Mouse (Mus musculus): ENCODE data around the gene Capn6. TPM values are rescaled to one million over a fixed set of nuclear protein-coding genes. Genes with fewer than 3 reads are reported as not detected.

The Capn6 gene
- 7.0 and 7.4 TPM in 2 replicates for polyA plus RNA-seq (2011; ENCODE audit: insufficient read depth, insufficient read length, low read depth, missing spikeins)

DNA sequence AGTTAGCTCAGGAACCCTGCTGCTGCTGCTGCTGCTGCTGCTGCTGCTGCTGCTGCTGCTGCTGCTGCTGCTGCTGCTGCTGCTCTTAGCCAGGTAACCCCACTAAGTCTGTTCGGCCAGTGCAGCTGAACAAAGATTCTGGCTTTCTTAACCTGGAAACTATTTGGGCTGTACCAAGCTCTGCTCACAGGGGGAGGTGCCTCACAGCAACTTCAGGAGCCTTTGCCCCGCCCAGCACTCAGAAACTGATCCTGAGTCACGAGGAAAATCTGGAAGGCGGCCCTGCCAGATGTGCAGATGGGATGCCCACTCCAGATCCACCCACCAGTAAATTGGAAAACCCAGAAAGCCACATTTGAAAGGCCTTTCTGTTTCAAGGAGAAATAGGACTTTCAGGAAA is at the start of gene Capn6:
Gene Capn6, minus strand, starts transcription at position 203 of the 400 bp plus-strand sequence.
- H3K9ac ChIP-seq (ENCODE audit: low read depth, poor library complexity, severe bottlenecking): no peak within 1 kb of the TSS
- H3K27me3 ChIP-seq (ENCODE audit: control insufficient read depth, insufficient read depth, low read length, poor library complexity, severe bottlenecking): no peaks in the 10 kb centered on the region
- H3K4me3 ChIP-seq (ENCODE audit: low read depth, low read length): no peak within 1 kb of the TSS
- H3K27ac ChIP-seq (ENCODE audit: insufficient read depth, low read length): no peak within 1 kb of the TSS
- TF ChIP-seq POLR2A (IDR thresholded peaks at IDR 0.05; ENCODE audit: insufficient read depth, low read length) (no peak), EP300 (IDR thresholded peaks at IDR 0.05; ENCODE audit: insufficient read depth, low read depth, low read length) (no peak), CTCF (IDR thresholded peaks at IDR 0.05; ENCODE audit: low read depth, low read length) (no peak)
- H3K4me1 ChIP-seq (ENCODE audit: control insufficient read depth, insufficient read depth, low read length): no peaks in the 10 kb centered on the region
- no peaks in the 10 kb centered on the region for H3K36me3 ChIP-seq (ENCODE audit: control insufficient read depth, insufficient read depth, low read length, poor library complexity, severe bottlenecking)
- no peaks in the 10 kb centered on the region for H3K9me3 ChIP-seq (replicated peaks; ENCODE audit: control insufficient read depth, insufficient read depth, low read length, poor library complexity, severe bottlenecking)

DNA sequence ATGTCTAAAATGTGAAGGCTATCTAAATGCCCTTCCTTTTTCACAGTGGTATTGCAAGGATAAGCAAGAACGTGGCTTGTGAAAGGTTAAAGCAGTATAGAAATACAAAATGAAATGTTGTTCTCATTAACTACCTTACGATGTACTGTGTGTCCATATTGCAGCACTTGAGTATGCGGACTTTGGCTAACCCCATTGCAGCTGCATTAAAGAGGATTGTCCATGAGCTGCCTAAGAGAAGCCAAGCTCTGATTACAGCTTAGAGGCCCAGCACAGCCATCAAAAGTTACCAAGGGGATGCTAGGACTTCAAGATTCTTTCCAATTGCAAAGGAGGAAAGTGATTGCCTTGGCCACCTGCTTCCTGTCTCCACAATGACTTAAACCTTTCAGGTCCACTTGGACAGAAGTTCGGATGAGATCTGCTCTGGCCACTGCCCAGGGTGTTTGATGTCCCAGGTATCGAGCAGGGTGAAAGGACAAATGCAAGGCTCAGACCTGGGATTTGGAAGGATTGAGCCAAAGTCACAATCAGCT is 40.0 kb upstream of the Capn6 start:
- H3K27me3 ChIP-seq (ENCODE audit: control insufficient read depth, insufficient read depth, low read length, poor library complexity, severe bottlenecking): no peaks in the 10 kb centered on the region
- TF ChIP-seq POLR2A (IDR thresholded peaks at IDR 0.05; ENCODE audit: insufficient read depth, low read length): no peak
- TF ChIP-seq EP300 (IDR thresholded peaks at IDR 0.05; ENCODE audit: insufficient read depth, low read depth, low read length): no peak
- no peak for TF ChIP-seq CTCF (IDR thresholded peaks at IDR 0.05; ENCODE audit: low read depth, low read length)

GRCm38 (mm10) chrX:143851351-143851750 is 24.1 kb upstream of the Capn6 start:
- H3K27ac ChIP-seq (ENCODE audit: insufficient read depth, low read length): no peak overlapping the region
- H3K27me3 ChIP-seq (ENCODE audit: control insufficient read depth, insufficient read depth, low read length, poor library complexity, severe bottlenecking): no peaks in the 10 kb centered on the region
- no peaks in the 10 kb centered on the region for H3K9me3 ChIP-seq (replicated peaks; ENCODE audit: control insufficient read depth, insufficient read depth, low read length, poor library complexity, severe bottlenecking)
- no peaks in the 10 kb centered on the region for H3K4me1 ChIP-seq (ENCODE audit: control insufficient read depth, insufficient read depth, low read length)
- no peak overlapping the region for H3K4me3 ChIP-seq (ENCODE audit: low read depth, low read length)
- no peaks in the 10 kb centered on the region for H3K36me3 ChIP-seq (ENCODE audit: control insufficient read depth, insufficient read depth, low read length, poor library complexity, severe bottlenecking)
- no peak for TF ChIP-seq EP300 (IDR thresholded peaks at IDR 0.05; ENCODE audit: insufficient read depth, low read depth, low read length)
- TF ChIP-seq CTCF (IDR thresholded peaks at IDR 0.05; ENCODE audit: low read depth, low read length): no peak
- TF ChIP-seq POLR2A (IDR thresholded peaks at IDR 0.05; ENCODE audit: insufficient read depth, low read length): no peak
- H3K9ac ChIP-seq (ENCODE audit: low read depth, poor library complexity, severe bottlenecking): no peak overlapping the region

More for the DNA sequence above, 40.0 kb upstream of the Capn6 start:
- Histone ChIP-seq H3K9me3 (replicated peaks; ENCODE audit: control insufficient read depth, insufficient read depth, low read length, poor library complexity, severe bottlenecking) (no peaks in the 10 kb centered on the region), H3K36me3 (ENCODE audit: control insufficient read depth, insufficient read depth, low read length, poor library complexity, severe bottlenecking) (no peaks in the 10 kb centered on the region), H3K4me1 (ENCODE audit: control insufficient read depth, insufficient read depth, low read length) (no peaks in the 10 kb centered on the region), H3K27ac (ENCODE audit: insufficient read depth, low read length) (no peak overlapping the region), H3K9ac (ENCODE audit: low read depth, poor library complexity, severe bottlenecking) (no peak overlapping the region), H3K4me3 (ENCODE audit: low read depth, low read length) (no peak overlapping the region)

DNA sequence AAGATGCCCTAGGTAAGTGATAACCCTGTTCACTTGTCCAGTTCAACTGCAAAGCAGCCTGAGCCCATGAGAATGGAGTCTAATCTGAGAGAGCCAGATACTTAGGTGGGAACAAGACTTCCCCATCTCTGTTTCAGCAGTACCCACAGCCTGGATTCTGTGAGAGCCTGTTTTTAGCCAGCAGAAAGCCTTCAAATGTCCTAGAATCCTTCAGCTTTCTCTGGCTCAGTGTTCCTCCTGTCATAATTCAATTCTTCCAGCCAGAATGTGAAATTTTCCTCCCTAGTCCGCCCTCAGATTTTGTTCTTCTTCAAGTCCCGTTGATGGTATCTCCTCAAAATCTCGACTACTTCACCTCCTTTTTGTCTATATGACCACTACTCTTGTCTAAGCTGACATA is 22.8 kb upstream of the Capn6 start:
- Histone ChIP-seq H3K4me1 (ENCODE audit: control insufficient read depth, insufficient read depth, low read length) (no peaks in the 10 kb centered on the region), H3K27me3 (ENCODE audit: control insufficient read depth, insufficient read depth, low read length, poor library complexity, severe bottlenecking) (no peaks in the 10 kb centered on the region), H3K9ac (ENCODE audit: low read depth, poor library complexity, severe bottlenecking) (no peak overlapping the region), H3K36me3 (ENCODE audit: control insufficient read depth, insufficient read depth, low read length, poor library complexity, severe bottlenecking) (no peaks in the 10 kb centered on the region), H3K27ac (ENCODE audit: insufficient read depth, low read length) (no peak overlapping the region), H3K4me3 (ENCODE audit: low read depth, low read length) (no peak overlapping the region), H3K9me3 (replicated peaks; ENCODE audit: control insufficient read depth, insufficient read depth, low read length, poor library complexity, severe bottlenecking) (no peaks in the 10 kb centered on the region)
- no peak for TF ChIP-seq EP300 (IDR thresholded peaks at IDR 0.05; ENCODE audit: insufficient read depth, low read depth, low read length)
- no peak for TF ChIP-seq POLR2A (IDR thresholded peaks at IDR 0.05; ENCODE audit: insufficient read depth, low read length)
- TF ChIP-seq CTCF (IDR thresholded peaks at IDR 0.05; ENCODE audit: low read depth, low read length): no peak

DNA sequence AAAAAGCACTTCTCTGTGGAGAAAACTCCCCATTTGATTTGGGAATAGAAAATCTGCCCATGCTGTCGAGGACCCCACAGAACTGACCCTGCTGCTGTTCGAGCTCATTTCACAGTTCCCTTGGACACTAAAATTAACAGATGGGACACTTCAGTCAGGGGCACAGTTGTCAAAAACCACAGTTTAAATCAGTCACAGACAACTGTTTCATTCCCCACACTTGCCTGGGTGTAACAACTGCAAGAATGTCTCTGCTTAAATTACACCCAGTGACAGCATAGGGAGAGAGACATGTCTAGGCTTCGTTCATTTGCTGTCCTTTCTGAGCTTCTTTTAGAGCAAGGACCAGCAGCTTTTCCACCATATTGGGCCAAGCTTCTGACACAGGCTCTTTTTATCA is 19.4 kb upstream of the Capn6 start:
- TF ChIP-seq POLR2A (IDR thresholded peaks at IDR 0.05; ENCODE audit: insufficient read depth, low read length) (no peak), CTCF (IDR thresholded peaks at IDR 0.05; ENCODE audit: low read depth, low read length) (no peak), EP300 (IDR thresholded peaks at IDR 0.05; ENCODE audit: insufficient read depth, low read depth, low read length) (no peak)

GRCm38 (mm10) chrX:143826521-143826920 is 693 bp downstream of the Capn6 start:
- Histone ChIP-seq H3K36me3 (ENCODE audit: control insufficient read depth, insufficient read depth, low read length, poor library complexity, severe bottlenecking) (no peaks in the 10 kb centered on the region), H3K27ac (ENCODE audit: insufficient read depth, low read length) (no peak overlapping the region), H3K9ac (ENCODE audit: low read depth, poor library complexity, severe bottlenecking) (no peak overlapping the region), H3K4me3 (ENCODE audit: low read depth, low read length) (no peak overlapping the region), H3K9me3 (replicated peaks; ENCODE audit: control insufficient read depth, insufficient read depth, low read length, poor library complexity, severe bottlenecking) (no peaks in the 10 kb centered on the region), H3K27me3 (ENCODE audit: control insufficient read depth, insufficient read depth, low read length, poor library complexity, severe bottlenecking) (no peaks in the 10 kb centered on the region), H3K4me1 (ENCODE audit: control insufficient read depth, insufficient read depth, low read length) (no peaks in the 10 kb centered on the region)
- TF ChIP-seq EP300 (IDR thresholded peaks at IDR 0.05; ENCODE audit: insufficient read depth, low read depth, low read length) (no peak), POLR2A (IDR thresholded peaks at IDR 0.05; ENCODE audit: insufficient read depth, low read length) (no peak), CTCF (IDR thresholded peaks at IDR 0.05; ENCODE audit: low read depth, low read length) (no peak)

More for the DNA sequence above, 19.4 kb upstream of the Capn6 start:
- Histone ChIP-seq H3K36me3 (ENCODE audit: control insufficient read depth, insufficient read depth, low read length, poor library complexity, severe bottlenecking) (no peaks in the 10 kb centered on the region), H3K4me1 (ENCODE audit: control insufficient read depth, insufficient read depth, low read length) (no peaks in the 10 kb centered on the region), H3K9ac (ENCODE audit: low read depth, poor library complexity, severe bottlenecking) (no peak overlapping the region), H3K27ac (ENCODE audit: insufficient read depth, low read length) (no peak overlapping the region), H3K27me3 (ENCODE audit: control insufficient read depth, insufficient read depth, low read length, poor library complexity, severe bottlenecking) (no peaks in the 10 kb centered on the region), H3K4me3 (ENCODE audit: low read depth, low read length) (no peak overlapping the region), H3K9me3 (replicated peaks; ENCODE audit: control insufficient read depth, insufficient read depth, low read length, poor library complexity, severe bottlenecking) (no peaks in the 10 kb centered on the region)

Data from ES-Bruce4 (cell line).